Mouse (Mus musculus): Measurements from ENCODE around the gene Cacng7.

Cacng7 gene

DNA sequence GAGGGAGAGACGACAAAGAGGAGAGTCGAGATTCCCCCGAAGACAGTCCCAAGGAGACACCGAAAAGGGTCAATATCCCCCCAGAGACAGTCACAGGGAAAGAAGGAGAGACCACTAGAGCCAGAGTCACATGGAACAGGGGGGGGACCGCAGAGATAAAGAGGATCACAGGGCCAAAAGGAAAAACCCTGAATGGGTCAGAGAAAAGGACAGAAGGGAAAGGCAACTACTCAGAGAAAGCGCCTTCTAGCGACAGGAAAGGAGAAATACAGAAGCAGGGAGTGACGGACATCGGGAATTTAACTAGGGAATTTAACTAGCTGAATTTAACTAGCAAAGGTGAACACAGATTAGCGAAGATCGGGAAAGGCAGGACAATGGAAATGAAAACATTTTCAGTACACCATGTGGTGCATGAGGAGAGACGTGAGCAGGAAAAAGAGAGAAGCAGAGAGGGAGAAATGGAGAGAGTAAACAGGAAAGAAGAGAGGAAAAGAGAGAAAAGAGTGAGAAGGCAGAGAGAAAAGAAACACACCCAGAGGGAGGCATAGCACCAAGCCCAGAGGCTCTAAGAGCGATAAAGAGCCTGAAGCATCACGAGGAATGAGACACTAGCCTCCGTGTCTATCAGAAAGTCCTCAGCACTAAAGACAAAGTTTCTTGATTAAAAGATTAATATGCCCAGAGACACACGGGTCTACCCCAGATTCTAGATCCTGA is 30.0 kb upstream of the Cacng7 start:
- DNase-seq (ENCODE audit: low spot score in 2 of 2), result no peak

GRCm38 (mm10) chr7:3303276-3303781 is 29.4 kb upstream of the Cacng7 start:
- peak in 1 of 2 experiments; percentile 58 for DNase-seq (ENCODE audit: low spot score in 2 of 2)

- no peak for DNase-seq (ENCODE audit: low spot score in 2 of 2)
Measured at GRCm38 (mm10) chr7:3303789-3304188, 29.0 kb upstream of the Cacng7 start.

DNA sequence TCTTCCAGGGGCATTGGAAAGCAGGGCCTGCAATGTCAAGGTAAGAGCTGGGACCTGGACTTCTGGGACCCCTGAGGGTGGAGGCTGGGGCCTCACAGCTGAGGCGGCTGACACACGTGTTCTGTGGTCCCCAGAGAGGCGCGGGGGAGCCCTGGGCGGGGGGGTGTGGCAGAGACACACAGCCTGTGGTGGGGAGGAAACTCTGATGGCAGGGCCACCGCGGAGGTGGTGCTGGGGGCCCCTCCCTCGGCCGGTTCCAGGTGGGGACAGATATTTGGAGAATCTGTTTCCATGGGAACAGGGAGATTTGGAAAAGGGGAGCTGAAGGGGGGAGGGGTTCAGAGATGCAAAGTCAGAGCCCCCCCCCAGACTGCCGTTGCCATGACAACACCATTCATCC is 28.5 kb upstream of the Cacng7 start:
- peak in 1 of 2 experiments; percentile 68 for DNase-seq (ENCODE audit: low spot score in 2 of 2)

DNA sequence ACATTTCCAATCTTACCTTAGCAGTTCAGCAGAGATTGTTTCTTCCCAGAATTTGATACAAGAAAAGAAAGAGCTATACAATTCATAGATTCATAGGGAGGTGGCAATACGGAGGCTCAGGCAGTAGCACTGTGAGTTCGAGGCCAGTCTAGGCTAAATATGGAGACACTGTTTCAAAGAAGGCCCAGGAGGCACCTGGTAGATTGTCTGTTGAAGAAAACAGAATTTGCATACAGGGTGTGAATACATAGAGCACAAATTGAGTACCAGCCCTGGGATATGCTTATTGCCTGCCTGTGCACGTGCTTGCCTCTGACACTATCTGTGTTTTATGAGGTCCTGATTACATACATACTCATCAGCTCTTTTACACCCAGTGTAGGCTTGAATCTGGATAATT is 26.4 kb upstream of the Cacng7 start:
- DNase-seq (ENCODE audit: low spot score in 2 of 2), result no peak

DNA sequence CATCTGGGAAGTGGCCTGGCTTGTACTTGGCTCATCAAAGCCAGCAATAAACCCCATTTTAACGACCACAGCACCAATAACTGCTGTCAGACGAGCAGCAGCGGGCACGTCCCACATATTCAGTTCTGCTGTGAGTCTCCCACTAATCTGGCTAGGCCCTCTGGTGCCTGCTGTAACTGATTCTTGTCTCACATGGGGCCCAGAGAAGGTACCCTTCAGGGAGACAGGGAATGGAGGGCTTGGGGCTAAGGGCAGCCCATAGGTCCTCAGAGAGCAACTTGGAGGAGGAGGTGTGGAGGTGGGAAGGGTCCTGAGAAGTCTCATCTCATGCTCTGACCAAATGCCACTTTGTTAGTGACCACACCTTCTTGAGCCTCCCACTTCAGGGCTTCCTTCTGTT is 24.1 kb upstream of the Cacng7 start:
- no peak for DNase-seq (ENCODE audit: low spot score in 2 of 2)

DNA sequence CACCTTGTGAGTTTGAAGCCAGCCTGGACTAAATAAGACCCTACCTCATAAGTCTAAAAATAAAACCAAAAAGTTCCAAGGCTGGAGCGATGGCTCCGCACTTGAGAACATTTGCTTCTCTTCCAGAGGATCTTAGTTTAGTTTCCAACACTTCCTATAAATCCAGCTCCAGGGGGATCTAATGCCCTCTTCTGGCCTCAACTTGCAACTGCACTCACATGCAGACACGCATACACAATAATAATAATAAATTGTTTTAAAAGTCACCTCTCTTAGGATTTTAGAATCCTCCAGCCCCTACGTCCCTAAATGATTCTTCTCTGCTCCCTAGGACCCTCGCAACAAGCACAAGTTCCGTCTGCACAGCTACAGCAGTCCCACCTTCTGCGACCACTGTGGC is 22.5 kb upstream of the Cacng7 start:
- DNase-seq (ENCODE audit: low spot score in 2 of 2), result no peak

DNA sequence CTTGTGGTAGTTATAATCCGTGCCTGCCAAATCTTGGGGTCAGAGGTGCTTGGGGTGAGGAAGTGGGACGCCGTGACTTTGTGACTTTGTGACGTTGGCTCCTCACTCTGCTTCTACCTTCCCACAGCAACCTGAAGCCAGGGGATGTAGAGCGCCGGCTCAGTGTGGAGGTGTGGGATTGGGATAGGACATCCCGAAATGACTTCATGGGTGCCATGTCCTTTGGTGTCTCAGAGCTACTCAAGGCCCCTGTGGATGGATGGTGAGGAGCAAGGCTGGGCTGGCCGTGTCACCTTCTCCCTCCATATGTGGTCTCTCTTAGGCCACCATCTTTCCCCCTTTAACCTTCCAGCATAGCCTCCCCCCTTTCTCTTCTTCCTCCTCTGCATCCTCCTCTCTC is 19.2 kb upstream of the Cacng7 start:
- no peak for DNase-seq (ENCODE audit: low spot score in 2 of 2)

- no peak for DNase-seq (ENCODE audit: low spot score in 2 of 2)
Measured at GRCm38 (mm10) chr7:3314121-3314520, 18.6 kb upstream of the Cacng7 start.

GRCm38 (mm10) chr7:3317704-3318103 is 15.1 kb upstream of the Cacng7 start:
- DNase-seq (ENCODE audit: low spot score in 2 of 2), result no peak

DNA sequence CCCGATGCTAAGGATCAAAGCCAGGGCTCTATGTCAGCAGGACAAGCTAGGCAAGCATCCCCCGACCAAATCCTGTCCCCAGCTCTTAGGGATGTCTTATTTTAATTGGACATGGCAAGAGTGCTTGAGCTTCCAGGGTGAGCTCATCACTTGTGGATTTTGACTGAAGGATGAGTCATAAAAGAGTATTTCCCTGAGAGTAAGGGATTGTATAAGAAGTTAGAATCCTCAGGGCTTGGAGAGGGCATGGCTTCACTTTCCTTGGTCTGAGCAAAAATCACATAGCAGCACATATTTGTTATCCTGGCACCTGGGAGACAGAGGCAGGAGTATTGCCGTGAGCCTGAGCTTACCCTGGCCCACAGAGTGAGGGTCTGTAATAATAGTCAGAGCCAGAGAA is 11.9 kb upstream of the Cacng7 start:
- DNase-seq (ENCODE audit: low spot score in 2 of 2), result no peak

DNA sequence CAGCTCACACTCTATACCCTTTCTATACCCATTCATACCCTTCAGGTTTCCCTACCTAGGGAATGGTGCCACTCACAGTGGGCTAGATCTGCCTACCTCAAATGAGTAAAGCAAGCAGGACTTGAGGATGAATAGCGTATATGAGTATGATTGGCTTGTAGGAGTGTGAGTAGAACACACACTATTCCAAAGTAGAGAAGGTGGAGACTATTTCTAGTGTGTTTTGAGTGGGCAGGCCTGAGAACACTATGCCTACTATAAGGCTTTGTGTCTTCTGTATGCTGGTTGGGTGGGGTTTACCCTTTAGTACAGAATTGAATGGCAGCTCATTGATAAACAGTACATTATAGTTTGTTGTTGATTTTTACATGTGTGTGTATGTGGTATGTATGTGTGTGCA is 8.9 kb upstream of the Cacng7 start:
- DNase-seq (ENCODE audit: low spot score in 2 of 2), result no peak

GRCm38 (mm10) chr7:3327961-3328360 is 4.8 kb upstream of the Cacng7 start:
- DNase-seq (ENCODE audit: low spot score in 2 of 2), result no peak

- peak; percentile 71 to 77 for DNase-seq (ENCODE audit: low spot score in 2 of 2)
Measured at GRCm38 (mm10) chr7:3329776-3330546, 2.8 kb upstream of the Cacng7 start.

DNA sequence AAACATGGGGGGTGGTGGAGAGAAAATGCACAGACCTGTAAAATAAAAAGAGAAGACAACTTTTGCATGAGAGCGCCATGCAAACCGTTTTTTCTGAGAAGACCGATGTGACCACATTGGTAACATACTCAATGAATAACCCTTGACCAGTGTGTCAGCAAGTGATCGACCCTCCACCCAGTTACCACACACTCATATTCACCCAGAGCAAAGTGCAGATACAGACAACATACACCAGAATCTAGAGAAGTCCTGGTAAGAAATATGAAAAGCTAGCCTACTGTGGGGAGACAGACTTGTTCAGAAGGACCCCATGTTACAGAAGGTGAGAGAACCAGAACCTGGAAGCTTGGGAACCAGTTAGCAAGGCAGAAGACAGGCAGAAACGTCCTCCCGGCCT is 1.6 kb upstream of the Cacng7 start:
- DNase-seq (ENCODE audit: low spot score in 2 of 2), result no peak

- DNase-seq (ENCODE audit: low spot score in 2 of 2), result peak in 1 of 2 experiments; percentile 5
Measured at GRCm38 (mm10) chr7:3331581-3332223, 1.1 kb upstream of the Cacng7 start.

DNA sequence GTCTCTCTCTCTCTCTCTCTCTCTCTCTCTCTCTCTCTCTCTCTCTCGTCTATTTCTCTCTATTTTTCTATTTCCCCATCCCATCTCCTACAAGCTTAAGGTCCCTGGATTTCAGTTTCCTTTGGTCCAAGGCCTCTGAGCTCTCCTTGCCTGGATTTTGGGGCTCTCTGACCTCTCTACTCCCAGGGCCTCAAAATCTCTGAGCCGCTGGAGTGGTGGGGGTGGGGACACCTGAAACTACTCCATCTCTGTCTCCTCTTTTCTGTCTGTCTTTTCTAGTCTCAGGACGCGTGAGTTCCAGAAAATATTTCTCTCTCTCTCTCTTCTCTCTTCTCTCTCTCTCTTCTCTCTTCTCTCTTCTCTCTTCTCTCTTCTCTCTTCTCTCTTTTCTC is 535 bp upstream of the Cacng7 start:
- no peak for DNase-seq (ENCODE audit: low spot score in 2 of 2)

DNA sequence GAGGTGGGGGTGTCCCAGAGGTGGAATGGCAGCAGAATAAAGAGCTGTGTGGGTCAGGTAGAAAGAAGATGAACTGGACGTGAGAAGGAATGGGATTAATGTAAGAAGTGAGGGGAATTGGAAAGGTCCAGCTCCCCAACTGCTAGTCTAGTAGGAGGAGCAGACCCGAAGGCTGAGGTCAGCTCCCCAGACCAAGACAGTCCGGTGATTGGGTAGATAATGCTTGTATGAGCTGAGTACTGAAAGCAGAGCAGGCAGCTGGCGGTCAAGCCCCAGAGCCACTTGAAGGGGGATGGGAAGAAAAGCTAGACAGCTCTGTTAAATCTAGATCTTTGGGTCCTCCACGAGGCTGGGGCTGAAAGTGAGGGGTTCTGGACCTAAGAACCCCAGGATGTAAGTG is 787 bp downstream of the Cacng7 start:
- DNase-seq (ENCODE audit: low spot score in 2 of 2), result no peak

DNA sequence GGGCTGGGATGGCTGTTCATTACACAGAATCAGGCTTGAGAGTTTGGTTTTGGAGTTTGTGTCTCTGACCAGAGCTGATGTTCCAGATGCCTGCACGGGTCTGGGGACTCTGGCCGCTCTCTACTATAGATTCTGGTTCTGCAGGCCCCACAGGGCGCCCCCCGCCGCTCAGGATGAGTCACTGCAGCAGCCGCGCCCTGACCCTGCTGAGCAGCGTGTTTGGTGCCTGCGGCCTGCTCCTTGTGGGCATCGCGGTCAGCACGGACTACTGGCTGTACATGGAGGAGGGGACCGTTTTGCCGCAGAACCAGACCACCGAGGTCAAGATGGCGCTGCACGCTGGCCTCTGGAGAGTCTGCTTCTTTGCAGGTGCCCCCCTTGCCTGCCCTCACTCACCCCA is 3.7 kb downstream of the Cacng7 start:
- no peak for DNase-seq (ENCODE audit: low spot score in 2 of 2)

DNA sequence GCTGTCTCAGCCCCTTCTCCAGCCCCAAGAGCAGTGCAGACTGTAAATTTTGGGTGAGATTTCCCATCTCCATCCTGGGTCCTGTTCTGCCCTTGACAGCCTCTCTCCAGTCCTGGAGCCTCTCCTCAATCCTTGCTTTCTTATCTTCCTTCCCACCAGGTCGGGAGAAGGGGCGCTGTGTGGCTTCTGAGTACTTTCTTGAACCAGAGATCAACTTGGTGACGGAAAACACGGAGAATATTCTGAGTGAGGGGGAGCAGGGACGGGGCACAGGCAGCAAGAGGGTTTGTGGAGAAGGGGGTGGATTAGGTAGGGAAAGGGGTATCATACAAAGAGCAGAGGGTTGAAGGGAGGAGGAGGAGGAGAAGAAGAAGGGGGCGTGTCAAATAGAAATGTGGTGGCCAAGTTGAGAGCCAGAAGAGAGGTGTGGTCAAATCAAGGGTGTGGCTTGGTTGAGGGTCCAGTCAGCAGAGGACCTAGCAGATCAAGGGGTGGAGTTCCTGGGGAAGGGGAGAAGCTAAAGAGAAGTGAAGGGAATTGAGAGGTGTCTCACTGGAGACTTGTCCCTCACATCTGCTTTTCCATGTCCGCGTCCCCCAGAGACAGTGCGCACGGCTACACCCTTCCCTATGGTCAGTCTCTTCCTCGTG is 5.7 kb downstream of the Cacng7 start:
- DNase-seq (ENCODE audit: low spot score in 2 of 2), result no peak

GRCm38 (mm10) chr7:3339010-3339409 is 6.3 kb downstream of the Cacng7 start:
- no peak for DNase-seq (ENCODE audit: low spot score in 2 of 2)

- no peak for DNase-seq (ENCODE audit: low spot score in 2 of 2)
Measured at GRCm38 (mm10) chr7:3343861-3344260, 11.1 kb downstream of the Cacng7 start.
